Mouse (Mus musculus) MEL (cell line): ENCODE results near the gene Stat2. TPM values are rescaled to one million over a fixed set of nuclear protein-coding genes. Genes with fewer than 3 reads are reported as not detected.
A peak's percentile ranks its signal among the peaks of the same experiment; 100 is the strongest.
"Not testable (repeated sequence)": the region's sequence is repeated elsewhere in the genome, so short reads cannot be mapped to it uniquely, and the experiment has no call there.

Experiments
- DNase-seq: peaks from one replicate; pipeline ENCODE4 v3.0.0; 2011; ENCODE audit warnings: low read depth, low spot score
- H3K27ac ChIP-seq: 2 replicates; pipeline ENCODE4 v1.5.1; 2012; ENCODE audit warnings: low read depth, mild to moderate bottlenecking, control low read depth, low read length, moderate library complexity; ENCODE audit not compliant: control insufficient read depth
- H3K27me3 ChIP-seq, 2 experiments: fragments of 150-350 bp in 1 of 2; sonication (generic) in 1 of 2; 2 replicates each; pipeline ENCODE4 v1.6.1; 2012; ENCODE audit warnings: low read length in 2 of 2, mild to moderate bottlenecking in 2 of 2, improper control_type of control experiment in 1 of 2, moderate library complexity in 1 of 2; ENCODE audit not compliant: insufficient read depth in 2 of 2, control insufficient read depth in 1 of 2
- H3K36me3 ChIP-seq, 2 experiments: 2 replicates each; pipeline ENCODE4 v1.6.1; 2012 to 2014; ENCODE audit warnings: low read length in 2 of 2, improper control_type of control experiment in 1 of 2, inconsistent platforms in 1 of 2, mild to moderate bottlenecking in 1 of 2; ENCODE audit not compliant: insufficient read depth in 2 of 2, control insufficient read depth in 1 of 2
- H3K4me1 ChIP-seq, 2 experiments: fragments of 150-350 bp in 1 of 2; sonication (generic) in 1 of 2; 2 replicates each; pipeline ENCODE4 v1.6.1; 2012; ENCODE audit warnings: low read length in 2 of 2, improper control_type of control experiment in 1 of 2, mild to moderate bottlenecking in 1 of 2; ENCODE audit not compliant: insufficient read depth in 2 of 2, control insufficient read depth in 1 of 2
- H3K4me3 ChIP-seq, 2 experiments: fragments of 150-350 bp in 1 of 2; sonication (generic) in 1 of 2; 2 replicates each; pipeline ENCODE4 v1.5.1; 2012; ENCODE audit warnings: low read depth in 2 of 2, low read length in 2 of 2, mild to moderate bottlenecking in 2 of 2, moderate library complexity in 2 of 2, control low read depth in 1 of 2, improper control_type of control experiment in 1 of 2; ENCODE audit not compliant: control insufficient read depth in 1 of 2, insufficient read depth in 1 of 2
- H3K79me2 ChIP-seq: 2 replicates; pipeline ENCODE4 v1.6.1; 2012; ENCODE audit warnings: mild to moderate bottlenecking, low read length, moderate library complexity; ENCODE audit not compliant: control insufficient read depth, poor library complexity, insufficient read depth
- H3K9ac ChIP-seq: 2 replicates; pipeline ENCODE4 v1.6.1; 2012; ENCODE audit warnings: low read depth, mild to moderate bottlenecking, control low read depth, low read length, moderate library complexity; ENCODE audit not compliant: control insufficient read depth, poor library complexity, severe bottlenecking
- H3K9me3 ChIP-seq: fragments of 150-350 bp; sonication (generic); replicated peaks from 2 replicates; pipeline ENCODE4 v1.6.1; 2012; ENCODE audit warnings: mild to moderate bottlenecking, low read length, improper control_type of control experiment, moderate library complexity; ENCODE audit not compliant: insufficient read depth
- ETS1 ChIP-seq: IDR thresholded peaks from 2 replicates; pipeline ENCODE4 v1.6.1; 2012; ENCODE audit warnings: low read depth, mild to moderate bottlenecking, inconsistent platforms, low read length, improper control_type of control experiment, moderate library complexity
- GABPA ChIP-seq: IDR thresholded peaks from 2 replicates; pipeline ENCODE4 v1.6.1; 2012; ENCODE audit warnings: low read depth, mild to moderate bottlenecking, inconsistent platforms, low read length, improper control_type of control experiment, moderate library complexity
- HCFC1 ChIP-seq: IDR thresholded peaks from 2 replicates; pipeline ENCODE4 v1.6.1; 2012; ENCODE audit warnings: low read depth, mild to moderate bottlenecking, inconsistent platforms, low read length, improper control_type of control experiment, moderate library complexity
- MAFK ChIP-seq: IDR thresholded peaks from 2 replicates; pipeline ENCODE4 v1.6.1; 2011; ENCODE audit warnings: low read depth, mild to moderate bottlenecking, low read length, improper control_type of control experiment, borderline replicate concordance
- POLR2AphosphoS2 ChIP-seq: IDR thresholded peaks from 2 replicates; pipeline ENCODE4 v1.6.1; 2011; ENCODE audit warnings: low read length, improper control_type of control experiment
- POLR2AphosphoS5 ChIP-seq: IDR thresholded peaks from 2 replicates; pipeline ENCODE4 v1.6.1; 2012; ENCODE audit warnings: low read depth, borderline replicate concordance, mild to moderate bottlenecking, inconsistent platforms, low read length, moderate library complexity, mixed read lengths
- SIN3A ChIP-seq: IDR thresholded peaks from 2 replicates; pipeline ENCODE4 v1.6.1; 2012; ENCODE audit warnings: low read length, improper control_type of control experiment, inconsistent platforms
- TBP ChIP-seq: IDR thresholded peaks from 2 replicates; pipeline ENCODE4 v1.8.0; 2011; ENCODE audit warnings: low read depth, low read length, improper control_type of control experiment
- UBTF ChIP-seq: IDR thresholded peaks from 2 replicates; pipeline ENCODE4 v1.6.1; 2012; ENCODE audit warnings: low read depth, mild to moderate bottlenecking, inconsistent platforms, low read length, improper control_type of control experiment, moderate library complexity, borderline replicate concordance; ENCODE audit not compliant: insufficient read depth
- polyA plus RNA-seq, 2 experiments: library from polyadenylated mRNA; stranded (reverse) in 1 of 2; unstranded in 1 of 2; fragments of >175 nt in 1 of 2; fragments of >200 nt in 1 of 2; gene quantifications; 2 replicates each; pipeline versions ENCODE4 v1.2.1 to v1.2.4; 2012; ENCODE audit warnings: low replicate concordance in 2 of 2, low read depth in 1 of 2; ENCODE audit not compliant: insufficient read length in 2 of 2, insufficient read depth in 1 of 2, missing spikeins in 1 of 2
- total RNA-seq: library from RNA; depleted of rRNA; stranded (reverse); fragments of 300-350 nt; gene quantifications from 2 replicates; pipeline ENCODE4 v1.2.3, GENCODE M21; 2012

Gene Stat2
- total and polyA plus RNA-seq, 3 experiments = 3.6 to 6.6 TPM; not detected in 1

DNA sequence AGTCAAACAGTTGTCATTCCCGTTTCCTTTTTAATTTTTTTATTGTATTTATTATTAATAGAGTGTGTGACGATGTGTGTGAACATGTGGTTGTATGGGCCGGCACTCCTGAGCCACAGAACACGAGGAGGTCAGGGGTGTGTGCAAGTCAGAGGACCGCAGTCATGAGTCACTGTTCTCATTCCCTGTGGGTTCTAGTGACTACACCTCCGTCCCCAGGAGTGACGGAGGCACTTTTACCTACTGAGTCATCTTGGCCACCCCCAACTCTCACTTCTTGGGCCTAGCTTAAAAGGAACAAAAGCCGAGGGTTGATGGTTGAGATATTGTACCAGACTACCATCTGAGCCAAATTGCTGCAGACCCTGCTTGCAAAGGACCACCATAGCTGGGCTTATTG lies 14.0 kb upstream of the Stat2 start:
- no peak overlapping the region for H3K9ac ChIP-seq
- no peaks in the 10 kb centered on the region for H3K9me3 ChIP-seq
- H3K4me3 ChIP-seq = no peak overlapping the region
- no peak overlapping the region for H3K27ac ChIP-seq
- no peak for TF ChIP-seq SIN3A
- no peak for TF ChIP-seq MAFK
- TF ChIP-seq GABPA = no peak
- H3K79me2 ChIP-seq = no peaks in the 10 kb centered on the region
- peaks cover 0 to 8% of the 10 kb centered on the region in 2 experiments; a peak in 3 of 4 replicates for H3K4me1 ChIP-seq
- H3K36me3 ChIP-seq = peaks cover 0 to 2% of the 10 kb centered on the region in 2 experiments
- DNase-seq = no peak
- no peaks in the 10 kb centered on the region for H3K27me3 ChIP-seq

DNA sequence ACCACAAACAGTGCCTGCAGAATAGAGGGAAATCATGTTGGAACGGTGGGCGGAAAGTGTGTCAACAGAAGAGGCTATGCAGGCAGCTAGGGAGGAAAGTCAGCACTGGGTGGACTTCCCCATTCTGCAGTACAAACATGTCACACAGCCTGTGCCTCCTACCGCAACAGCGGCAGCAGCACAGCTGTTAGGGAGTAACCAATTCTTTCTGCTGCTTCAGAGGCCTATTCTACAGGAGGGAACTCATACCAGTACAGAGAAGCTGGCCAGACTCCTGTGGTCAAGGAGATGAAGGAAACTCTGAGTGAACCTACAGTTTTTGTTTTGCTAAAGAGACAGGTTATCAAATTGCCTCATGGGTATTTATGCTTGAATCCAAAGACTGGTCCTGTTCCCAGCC lies 11.4 kb upstream of the Stat2 start:
- no peaks in the 10 kb centered on the region for H3K9me3 ChIP-seq
- peak overlapping the region; percentile 40; the same call in 1 of the 2 replicates for H3K9ac ChIP-seq
- peak overlapping the region; percentile 39 for H3K27ac ChIP-seq
- H3K36me3 ChIP-seq = peaks cover 0 to 6% of the 10 kb centered on the region in 2 experiments; a peak in 2 of 4 replicates
- H3K4me1 ChIP-seq = peaks cover 0 to 16% of the 10 kb centered on the region in 2 experiments; a peak in 3 of 4 replicates
- DNase-seq = peak; percentile 81
- no peaks in the 10 kb centered on the region for H3K27me3 ChIP-seq
- H3K4me3 ChIP-seq = 0 out of 4 replicates have a peak overlapping the region, but pooled peaks of 1 of the 2 experiments have one; percentile 10
- peak; percentile 72 for TF ChIP-seq TBP
- no peak for TF ChIP-seq POLR2AphosphoS5
- TF ChIP-seq HCFC1 = no peak
- peak; percentile 56; the same call in 1 of the 2 replicates for TF ChIP-seq SIN3A
- peak; percentile 55; the same call in 1 of the 2 replicates for TF ChIP-seq ETS1
- no peaks in the 10 kb centered on the region for H3K79me2 ChIP-seq

DNA sequence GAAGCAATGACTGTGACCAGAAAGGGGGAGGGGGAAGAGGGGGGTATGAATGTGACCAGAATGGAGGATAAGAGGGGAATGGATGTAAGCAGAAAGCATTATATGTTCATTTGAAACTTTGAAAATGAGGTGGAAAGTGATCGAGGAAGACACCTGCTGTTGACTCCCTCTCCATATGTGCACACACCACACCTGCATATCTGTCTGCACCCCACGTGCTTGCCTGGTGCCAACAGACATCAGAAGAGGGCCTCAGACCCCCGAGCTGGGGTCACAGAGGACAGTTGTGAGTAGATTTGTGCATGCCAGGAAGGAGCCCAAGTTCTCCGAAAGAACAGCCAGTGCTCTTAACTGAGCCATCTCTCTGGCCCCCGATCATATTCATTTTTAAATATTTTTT lies 10.4 kb upstream of the Stat2 start:
- H3K9ac ChIP-seq = no peak overlapping the region
- TF ChIP-seq UBTF = no peak
- TF ChIP-seq POLR2AphosphoS2 = no peak
- TF ChIP-seq TBP = no peak
- H3K4me1 ChIP-seq = peaks cover 0 to 16% of the 10 kb centered on the region in 2 experiments; a peak in 3 of 4 replicates
- H3K36me3 ChIP-seq = peaks cover 0 to 6% of the 10 kb centered on the region in 2 experiments; a peak in 2 of 4 replicates
- no peaks in the 10 kb centered on the region for H3K79me2 ChIP-seq
- no peaks in the 10 kb centered on the region for H3K9me3 ChIP-seq
- no peaks in the 10 kb centered on the region for H3K27me3 ChIP-seq
- H3K27ac ChIP-seq = no peak overlapping the region
- H3K4me3 ChIP-seq = no peak overlapping the region
- no peak for DNase-seq

DNA sequence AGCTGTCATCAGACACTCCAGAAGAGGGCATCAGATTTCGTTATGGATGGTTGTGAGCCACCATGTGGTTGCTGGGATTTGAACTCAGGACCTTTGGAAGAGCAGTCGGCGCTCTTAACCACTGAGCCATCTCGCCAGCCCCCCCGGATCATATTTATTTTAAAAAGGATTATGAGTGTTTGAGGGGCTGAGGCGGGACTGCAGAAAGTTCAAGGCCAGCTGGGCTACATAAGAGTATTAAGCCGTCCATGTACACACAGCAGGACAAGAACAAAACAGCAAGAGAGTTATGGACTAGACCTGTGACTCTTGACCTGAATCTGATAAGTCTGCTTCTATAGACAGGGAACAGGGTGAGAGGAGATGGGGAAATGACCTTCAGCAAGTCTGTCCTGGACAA lies 10.0 kb upstream of the Stat2 start:
- not testable (repeated sequence) for H3K9me3 ChIP-seq
- H3K4me1 ChIP-seq = peaks cover 0 to 16% of the 10 kb centered on the region in 2 experiments; a peak in 3 of 4 replicates

More for the DNA sequence above, 10.0 kb upstream of the Stat2 start:
- not testable (repeated sequence) for H3K27ac ChIP-seq, H3K4me3 ChIP-seq, DNase-seq, H3K36me3 ChIP-seq, H3K79me2 ChIP-seq, H3K27me3 ChIP-seq, H3K9ac ChIP-seq
